Mouse (Mus musculus): ENCODE results near the gene Exosc1.

DNA sequence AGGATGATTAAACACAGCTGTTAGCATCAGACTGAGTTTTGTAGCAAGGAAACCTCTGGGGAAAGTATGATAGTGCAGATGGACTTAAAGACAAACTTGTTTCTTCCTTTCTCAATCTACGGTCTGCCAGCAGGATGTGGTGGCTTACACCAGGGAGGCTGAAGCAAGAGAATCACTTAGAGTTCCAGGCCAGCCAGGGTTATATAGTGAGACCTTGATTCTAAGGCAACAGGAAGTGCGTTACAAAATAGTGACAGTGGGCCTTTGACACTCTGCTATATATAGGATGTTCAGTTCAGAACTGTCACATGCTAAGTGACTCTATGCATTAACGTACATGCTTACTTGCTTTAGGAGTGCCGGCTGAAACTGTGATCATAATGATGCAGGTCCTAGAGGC, 16.4 kb downstream of the Exosc1 start:
- TF ChIP-seq MAFK (IDR thresholded peaks at IDR 0.05; ENCODE audit: insufficient read depth, low read depth, low read length) (no peak), HCFC1 (IDR thresholded peaks at IDR 0.05; ENCODE audit: borderline replicate concordance, insufficient read depth, low read length) (no peak), ZC3H11A (IDR thresholded peaks at IDR 0.05; ENCODE audit: borderline replicate concordance, low read depth, low read length) (no peak), CHD2 (IDR thresholded peaks at IDR 0.05; ENCODE audit: low read depth, low read length) (no peak)
